Mouse (Mus musculus): ENCODE measurements at regions not wholly inside any gene's neighbourhood (a gene's known extent, or its start where the extent isn't known, plus 50 kb on each side); places are given as distances from the start of the nearest gene placed in this dataset.

DNA sequence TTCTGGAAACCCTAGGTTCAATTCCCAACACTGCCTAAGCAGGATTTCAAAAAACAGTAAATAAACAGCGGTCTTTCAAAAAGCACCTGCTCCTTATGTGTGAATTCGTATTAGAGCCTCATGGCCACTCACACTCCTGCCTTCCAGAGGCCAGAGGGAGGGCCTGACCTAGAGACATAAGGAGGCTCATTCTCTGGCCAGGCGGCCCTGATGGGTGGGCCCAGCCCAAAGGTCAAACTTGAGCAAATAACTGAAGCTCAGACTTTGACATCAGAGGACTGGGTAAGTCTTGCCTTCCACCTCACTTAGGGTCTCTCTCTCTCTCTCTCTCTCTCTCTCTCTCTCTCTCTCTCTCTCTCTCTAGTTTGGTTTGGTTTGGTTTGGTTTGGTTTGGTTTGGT, 80.7 kb downstream of the Hs1bp3 start:
- TF ChIP-seq CTCF (IDR thresholded peaks at IDR 0.05; ENCODE audit: borderline replicate concordance, insufficient read depth, low read length) (no peak), POLR2A (IDR thresholded peaks at IDR 0.05; ENCODE audit: low read depth, low read length) (no peak)
- no peak overlapping the region for H3K27ac ChIP-seq (ENCODE audit: insufficient read depth, low read length)
- no peaks in the 10 kb centered on the region; the same call in 1 of the 2 replicates for H3K4me1 ChIP-seq (ENCODE audit: control insufficient read depth, insufficient read depth, low read length)
- H3K4me3 ChIP-seq (ENCODE audit: insufficient read depth, low read length) = no peak overlapping the region

Measured in embryonic fibroblast, embryonic 13.5 days (primary cell).